10 mouse cellular contexts compared by ENCODE assay signal in the genomic region with DNA sequence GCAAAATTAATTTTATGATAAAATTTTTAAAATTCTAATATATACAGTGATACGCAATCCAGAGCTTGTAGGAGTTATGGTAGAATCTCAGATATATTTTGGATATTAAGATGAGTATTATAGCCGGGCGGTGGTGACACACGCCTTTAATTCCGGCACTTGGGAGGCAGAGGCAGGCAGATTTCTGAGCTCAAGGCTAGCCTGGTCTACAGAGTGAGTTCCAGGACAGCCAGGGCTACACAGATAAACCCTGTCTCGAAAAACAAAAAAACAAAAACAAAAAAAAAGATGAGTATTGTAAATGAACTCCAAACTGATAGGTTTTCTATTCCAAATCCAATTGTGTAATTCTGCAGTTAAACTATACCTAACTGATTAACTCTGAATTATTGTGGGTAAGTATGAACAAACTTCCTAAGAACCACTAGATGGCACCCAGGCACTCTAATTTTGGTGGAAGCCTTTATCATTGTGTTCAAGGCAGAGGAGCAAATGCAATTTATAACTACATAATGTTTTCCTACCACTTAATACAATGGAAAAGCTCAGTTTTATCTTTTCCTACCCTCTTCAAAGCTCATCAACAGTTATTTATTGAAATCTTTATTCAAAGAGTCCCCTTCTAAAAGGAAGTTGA.
DNase-seq lines count a peak whose midpoint lies in the region; ATAC-seq lines count a peak whose summit lies in the region.
"Had no signal": no experiment of that assay in that cellular context is flagged by ENCODE, and none has a peak within 500 bp of the region (broad histone marks: within the 10 kb centered on the region; RNA-seq: fewer than 3 reads in every experiment).

No protein-coding gene starts in this region.

- no peak for ATAC-seq in kidney, embryonic 15.5 days (replicated peaks; ENCODE audit: low FRiP score)
- ATAC-seq in embryonic facial prominence, embryonic 14.5 days (ENCODE audit: low read depth): no peak; the same call in 1 of the 2 replicates
- ATAC-seq in midbrain, embryonic 13.5 days: peak; percentile 60; the same call in 1 of the 2 replicates

- no peak overlapping the region for H3K4me2 ChIP-seq in kidney, embryonic 15.5 days
- no peak overlapping the region for H3K4me2 ChIP-seq in embryonic facial prominence, embryonic 14.5 days (ENCODE audit: low read depth, low read length)
- H3K4me2 ChIP-seq in midbrain, embryonic 13.5 days (replicated peaks): no peak overlapping the region
- H3K4me2 ChIP-seq: liver, embryonic 13.5 days had no signal

- H3K27me3 ChIP-seq in kidney, embryonic 15.5 days: no peaks in the 10 kb centered on the region
- no peaks in the 10 kb centered on the region for H3K27me3 ChIP-seq in embryonic facial prominence, embryonic 14.5 days (replicated peaks; ENCODE audit: control insufficient read depth, insufficient read depth, low read length)
- no peaks in the 10 kb centered on the region for H3K27me3 ChIP-seq in midbrain, embryonic 13.5 days
- H3K27me3 ChIP-seq: liver, embryonic 13.5 days had no signal

- no peak overlapping the region for H3K27ac ChIP-seq in kidney, embryonic 15.5 days
- no peak overlapping the region for H3K27ac ChIP-seq in embryonic facial prominence, embryonic 14.5 days (replicated peaks; ENCODE audit: low read depth, low read length)
- no peak overlapping the region for H3K27ac ChIP-seq in midbrain, embryonic 13.5 days
- H3K27ac ChIP-seq: liver, embryonic 13.5 days had no signal

- H3K36me3 ChIP-seq in kidney, embryonic 15.5 days: no peaks in the 10 kb centered on the region
- no peaks in the 10 kb centered on the region for H3K36me3 ChIP-seq in embryonic facial prominence, embryonic 14.5 days (ENCODE audit: control insufficient read depth, insufficient read depth, low read length)
- H3K36me3 ChIP-seq in midbrain, embryonic 13.5 days: no peaks in the 10 kb centered on the region
- H3K36me3 ChIP-seq: liver, embryonic 13.5 days had no signal

- WGBS in kidney, embryonic 15.5 days: 91% methylated on average over 6 of the region's 6 CpGs
- 86% methylated on average over 6 of the region's 6 CpGs for WGBS in embryonic facial prominence, embryonic 14.5 days
- WGBS in midbrain, embryonic 13.5 days: 90% methylated on average over 6 of the region's 6 CpGs

- peak; percentile 2 to 4 for DNase-seq in kidney, adult 8-10 months
- peak; percentile 48 for DNase-seq in Muller cell, postnatal 12 days (ENCODE audit: inconsistent ontology term)
- DNase-seq in embryonic facial prominence, embryonic 14.5 days (ENCODE audit: low spot score): peak; percentile 69
- no peak for DNase-seq in layer of hippocampus, postnatal 36 days
- DNase-seq in frontal cortex, postnatal 25 days (ENCODE audit: low spot score in 2 of 2): no peak
- DNase-seq in urinary bladder, postnatal 36 days (ENCODE audit: low spot score in 2 of 2): no peak
- DNase-seq: gastrocnemius, postnatal 14 days; liver, embryonic 13.5 days had no signal

- no peaks in the 10 kb centered on the region for H3K9me3 ChIP-seq in kidney, embryonic 15.5 days (replicated peaks)
- H3K9me3 ChIP-seq in embryonic facial prominence, embryonic 14.5 days (ENCODE audit: control insufficient read depth, low read length): no peaks in the 10 kb centered on the region
- no peaks in the 10 kb centered on the region for H3K9me3 ChIP-seq in midbrain, embryonic 13.5 days
- H3K9me3 ChIP-seq: liver, embryonic 13.5 days had no signal

- H3K9ac ChIP-seq in kidney, embryonic 15.5 days: no peak overlapping the region
- H3K9ac ChIP-seq in embryonic facial prominence, embryonic 14.5 days (ENCODE audit: low read depth, low read length): no peak overlapping the region
- H3K9ac ChIP-seq in midbrain, embryonic 13.5 days (replicated peaks): no peak overlapping the region
- H3K9ac ChIP-seq: liver, embryonic 13.5 days had no signal

- no peaks in the 10 kb centered on the region for H3K4me1 ChIP-seq in kidney, embryonic 15.5 days
- H3K4me1 ChIP-seq in embryonic facial prominence, embryonic 14.5 days (ENCODE audit: control insufficient read depth, insufficient read depth, low read length): no peaks in the 10 kb centered on the region
- no peaks in the 10 kb centered on the region for H3K4me1 ChIP-seq in midbrain, embryonic 13.5 days (replicated peaks)
- H3K4me1 ChIP-seq: liver, embryonic 13.5 days had no signal

- H3K4me3 ChIP-seq in kidney, embryonic 15.5 days (replicated peaks): no peak overlapping the region
- no peak overlapping the region for H3K4me3 ChIP-seq in embryonic facial prominence, embryonic 14.5 days (ENCODE audit: low read depth, low read length)
- H3K4me3 ChIP-seq in midbrain, embryonic 13.5 days (replicated peaks): no peak overlapping the region
- H3K4me3 ChIP-seq: liver, embryonic 13.5 days had no signal

Comparison
In these comparisons a context has a peak if more than half of its experiments do, and no peak if none do; other contexts are left out.
1. DNase-seq: peak in kidney, adult 8-10 months (2 of 2), Muller cell, postnatal 12 days (single experiment) and embryonic facial prominence, embryonic 14.5 days (single experiment); none in layer of hippocampus, postnatal 36 days (0 of 2), frontal cortex, postnatal 25 days (0 of 2) and urinary bladder, postnatal 36 days (0 of 2).